9 mouse cellular contexts compared by ENCODE assay signal in genomic region chr12:40243821-40244221, GRCm38 (mm10). TPM values are rescaled to one million over a fixed set of nuclear protein-coding genes. Genes with fewer than 3 reads are reported as not detected.
DNase-seq lines count a peak whose midpoint lies in the region; ATAC-seq and TF ChIP-seq lines count a peak whose summit lies in the region.
"Had no signal": no experiment of that assay in that cellular context is flagged by ENCODE, and none has a peak within 500 bp of the region (broad histone marks: within the 10 kb centered on the region; RNA-seq: fewer than 3 reads in every experiment).

No protein-coding gene starts in this region.

- no peak overlapping the region for H3K27ac ChIP-seq in forebrain, embryonic 11.5 days (ENCODE audit: low read depth, low read length)
- no peak overlapping the region for H3K27ac ChIP-seq in forebrain, embryonic 10.5 days
- H3K27ac ChIP-seq in heart, postnatal 0 days (ENCODE audit: low read depth): no peak overlapping the region

- no peak overlapping the region for H3K4me2 ChIP-seq in forebrain, embryonic 11.5 days (ENCODE audit: low read depth, low read length, severe bottlenecking)
- peak overlapping the region; percentile 49 for H3K4me2 ChIP-seq in heart, postnatal 0 days (ENCODE audit: low read depth, low read length)

- H3K4me3 ChIP-seq in forebrain, embryonic 11.5 days (ENCODE audit: low read depth, low read length): no peak overlapping the region
- no peak overlapping the region for H3K4me3 ChIP-seq in forebrain, embryonic 10.5 days
- peak overlapping the region; percentile 7; the same call in 1 of the 2 replicates for H3K4me3 ChIP-seq in heart, postnatal 0 days (ENCODE audit: low read depth, low read length)
- H3K4me3 ChIP-seq: myocyte had no signal

- no peak overlapping the region for H3K9ac ChIP-seq in forebrain, embryonic 11.5 days (ENCODE audit: low read length)
- H3K9ac ChIP-seq in heart, postnatal 0 days (replicated peaks; ENCODE audit: low read depth, low read length): 0 out of 2 replicates have a peak overlapping the region, but pooled peaks have one; percentile 34

- no peaks in the 10 kb centered on the region for H3K9me3 ChIP-seq in forebrain, embryonic 11.5 days (ENCODE audit: control insufficient read depth, low read length)
- no peaks in the 10 kb centered on the region for H3K9me3 ChIP-seq in forebrain, embryonic 10.5 days
- H3K9me3 ChIP-seq in heart, postnatal 0 days (replicated peaks; ENCODE audit: control insufficient read depth, low read length): no peaks in the 10 kb centered on the region

- peak; percentile 52; the same call in 1 of the 2 replicates for ATAC-seq in forebrain, embryonic 11.5 days (replicated peaks; ENCODE audit: low FRiP score)
- ATAC-seq in heart, postnatal 0 days (ENCODE audit: insufficient read depth, low read depth): peak; percentile 59; the same call in 1 of the 2 replicates

- DNase-seq in forebrain, embryonic 11.5 days (ENCODE audit: low spot score): no peak
- no peak for DNase-seq in forebrain, embryonic 10.5 days (ENCODE audit: extremely low spot score, low spot score)
- DNase-seq in MN1 (ENCODE audit: low spot score): peak; percentile 59
- DNase-seq in fibroblast of lung, adult 2 months (ENCODE audit: low read depth): peak; percentile 27
- peak; percentile 31 for DNase-seq in heart, postnatal 0 days (ENCODE audit: low spot score)
- peak; percentile 49 to 57 for DNase-seq in layer of hippocampus, postnatal 10 days (ENCODE audit: low spot score in 2 of 2)
- peak; percentile 76 for DNase-seq in ovary, postnatal 36 days (ENCODE audit: low spot score)
- DNase-seq in embryo, embryonic 9.5 days (ENCODE audit: extremely low spot score): no peak

- 59% methylated on average over 11 of the region's 11 CpGs for WGBS in forebrain, embryonic 11.5 days
- 69% methylated on average over 11 of the region's 11 CpGs for WGBS in forebrain, embryonic 10.5 days
- WGBS in heart, postnatal 0 days: 12% methylated on average over 11 of the region's 11 CpGs

- H3K27me3 ChIP-seq in forebrain, embryonic 11.5 days (ENCODE audit: control insufficient read depth, insufficient read depth, low read length): no peaks in the 10 kb centered on the region
- H3K27me3 ChIP-seq in forebrain, embryonic 10.5 days (ENCODE audit: poor library complexity, severe bottlenecking): peaks cover 8% of the 10 kb centered on the region; the same call in 1 of the 2 replicates
- no peaks in the 10 kb centered on the region for H3K27me3 ChIP-seq in heart, postnatal 0 days (ENCODE audit: control insufficient read depth, insufficient read depth, low read length)

- TF ChIP-seq CTCF in heart, postnatal 0 days (IDR thresholded peaks at IDR 0.05; ENCODE audit: low read depth): no peak

- no peak for TF ChIP-seq EP300 in heart, postnatal 0 days (IDR thresholded peaks at IDR 0.05; ENCODE audit: low read depth)

- no peaks in the 10 kb centered on the region for H3K36me3 ChIP-seq in forebrain, embryonic 11.5 days (ENCODE audit: control insufficient read depth, insufficient read depth, low read length)
- H3K36me3 ChIP-seq in forebrain, embryonic 10.5 days (replicated peaks): no peaks in the 10 kb centered on the region
- no peaks in the 10 kb centered on the region for H3K36me3 ChIP-seq in heart, postnatal 0 days (replicated peaks; ENCODE audit: control insufficient read depth, insufficient read depth, low read length)

- no peaks in the 10 kb centered on the region for H3K4me1 ChIP-seq in forebrain, embryonic 11.5 days (replicated peaks; ENCODE audit: control insufficient read depth, insufficient read depth, low read length)
- H3K4me1 ChIP-seq in forebrain, embryonic 10.5 days: peaks cover 35% of the 10 kb centered on the region
- H3K4me1 ChIP-seq in heart, postnatal 0 days (ENCODE audit: control insufficient read depth, insufficient read depth): peaks cover 18% of the 10 kb centered on the region

RNA-seq across cellular contexts. Expression of gene Ifrd1, which starts 4.5 kb away (rescaled TPM):
- polyA plus RNA-seq in forebrain, embryonic 11.5 days (2014; fragmentation: Nextera tagmentation; extraction: Ambion mirVana): 200 and 201 TPM in 2 replicates
- 124 and 138 TPM in 2 replicates for polyA plus RNA-seq in forebrain, embryonic 10.5 days (2016; fragmentation: Nextera tagmentation; extraction: Ambion mirVana)
- 47.0 and 74.6 TPM in 2 replicates for total RNA-seq in heart, postnatal 0 days (2014; rRNA removed; ENCODE audit: low replicate concordance)
- 90.4 and 117 TPM in 2 replicates for polyA plus RNA-seq in heart, postnatal 0 days (2015; fragmentation: Nextera tagmentation; extraction: Ambion mirVana)
- 100 to 1,000 TPM in 1 of 2 experiments, 10 to 100 TPM in 1; 97.4 to 104 TPM for total RNA-seq in layer of hippocampus, postnatal 10 days (2021)

RNA-seq across cellular contexts. Expression of gene Lsmem1, which starts 44.5 kb away (rescaled TPM):
- polyA plus RNA-seq in forebrain, embryonic 11.5 days (2014; fragmentation: Nextera tagmentation; extraction: Ambion mirVana): not detected in 2 replicates
- not detected in 2 replicates for polyA plus RNA-seq in forebrain, embryonic 10.5 days (2016; fragmentation: Nextera tagmentation; extraction: Ambion mirVana)
- 5.1 and 9.2 TPM in 2 replicates for total RNA-seq in heart, postnatal 0 days (2014; rRNA removed; ENCODE audit: low replicate concordance)
- 24.3 and 37.5 TPM in 2 replicates for polyA plus RNA-seq in heart, postnatal 0 days (2015; fragmentation: Nextera tagmentation; extraction: Ambion mirVana)
- total RNA-seq in layer of hippocampus, postnatal 10 days (2021): under 1 TPM; 0.22 to 0.69 TPM

Comparison
In these comparisons a context has a peak if more than half of its experiments do, and no peak if none do; other contexts are left out.
1. DNase-seq: peak in MN1 (single experiment), fibroblast of lung, adult 2 months (single experiment), heart, postnatal 0 days (single experiment), layer of hippocampus, postnatal 10 days (2 of 2) and ovary, postnatal 36 days (single experiment); none in forebrain, embryonic 11.5 days (single experiment), forebrain, embryonic 10.5 days (single experiment) and embryo, embryonic 9.5 days (single experiment).
2. RNA of gene Lsmem1, which starts 44.5 kb away (polyA plus RNA-seq): 24.3 to 37.5 TPM in heart, postnatal 0 days; not detected in forebrain, embryonic 10.5 days and not detected in forebrain, embryonic 11.5 days; every median in the first group is over 10 times any median in the second.